Mouse (Mus musculus) erythroid progenitor cell, adult 5-6 weeks (primary cell): ENCODE measurements around the gene Spata18. TPM values are rescaled to one million over a fixed set of nuclear protein-coding genes. Genes with fewer than 3 reads are reported as not detected.

Source experiments
- ATAC-seq: replicated peaks from 2 replicates; pipeline ENCODE4 v1.8.0; 2016; ENCODE audit warnings: moderate number of reproducible peaks, mild to moderate bottlenecking, moderate TSS enrichment, inconsistent platforms; ENCODE audit not compliant: poor library complexity, low FRiP score, severe bottlenecking
- total RNA-seq, 2 experiments: library from RNA; stranded (forward) in 1 of 2; stranded (reverse) in 1 of 2; fragments of 150-400 nt in 1 of 2; fragments of 186-747, 209-891 nt in 1 of 2; gene quantifications; 2 replicates each; pipeline versions ENCODE4 v1.2.3 to v1.2.4; 2015 to 2017; ENCODE audit warnings: low replicate concordance in 2 of 2

Gene Spata18
- total RNA-seq, 2 experiments from 2014 or later: not detected

- no peak for ATAC-seq
Observed at GRCm38 (mm10) chr5:73704263-73704662, 53.1 kb downstream of the Spata18 start.

- no peak for ATAC-seq
Observed at GRCm38 (mm10) chr5:73704757-73705156, 53.6 kb downstream of the Spata18 start.

- ATAC-seq: no peak
Observed at GRCm38 (mm10) chr5:73705290-73705689, 54.1 kb downstream of the Spata18 start.

GRCm38 (mm10) chr5:73712852-73713251, 61.7 kb downstream of the Spata18 start:
- no peak for ATAC-seq

GRCm38 (mm10) chr5:73716941-73717340, 65.8 kb downstream of the Spata18 start:
- no peak for ATAC-seq

GRCm38 (mm10) chr5:73721682-73722282, 70.6 kb downstream of the Spata18 start:
- no peak for ATAC-seq

- no peak for ATAC-seq
Observed at GRCm38 (mm10) chr5:73725981-73726380, 74.8 kb downstream of the Spata18 start.

- ATAC-seq: no peak
Observed at GRCm38 (mm10) chr5:73728651-73729050, 77.5 kb downstream of the Spata18 start.

Other genes with a start within 250 kb of the Spata18 start
- gene Cwh43, start 245.3 kb upstream of the Spata18 start, total RNA-seq (2015; ENCODE audit: low replicate concordance): not detected in 2 replicates
- not detected in 2 replicates for gene Cwh43, start 245.3 kb upstream of the Spata18 start, total RNA-seq (2017; ENCODE audit: low replicate concordance)
- gene Dcun1d4, start 170.4 kb upstream of the Spata18 start, total RNA-seq (2015; ENCODE audit: low replicate concordance): 1.3 and 5.4 TPM in 2 replicates
- 0.77 and 1.7 TPM in 2 replicates for gene Dcun1d4, start 170.4 kb upstream of the Spata18 start, total RNA-seq (2017; ENCODE audit: low replicate concordance)
- gene Lrrc66, start 18.9 kb upstream of the Spata18 start, total RNA-seq (2015; ENCODE audit: low replicate concordance): not detected in 2 replicates
- gene Lrrc66, start 18.9 kb upstream of the Spata18 start, total RNA-seq (2017; ENCODE audit: low replicate concordance): not detected in 2 replicates
- gene Sgcb, start 3.6 kb upstream of the Spata18 start, total RNA-seq (2015; ENCODE audit: low replicate concordance): 4.2 TPM in 1 of 2 replicates, not detected in the other
- gene Sgcb, start 3.6 kb upstream of the Spata18 start, total RNA-seq (2017; ENCODE audit: low replicate concordance): 1.3 TPM in 1 of 2 replicates, not detected in the other